Mouse (Mus musculus): Measurements from ENCODE around the gene Dnajb12.

- TF ChIP-seq CTCF (IDR thresholded peaks at IDR 0.05; ENCODE audit: control insufficient read depth, insufficient read depth, low read length), result no peak
- no peak for TF ChIP-seq POLR2A (IDR thresholded peaks at IDR 0.05; ENCODE audit: borderline replicate concordance, control insufficient read depth, low read depth, low read length)
These were observed 69.3 kb downstream of the Dnajb12 start for GRCm38 (mm10) chr10:59948363-59949254.
